Mouse (Mus musculus) stomach, postnatal 0 days (tissue): ENCODE data around the gene Nr0b1.

Source experiments
- CTCF ChIP-seq: IDR thresholded peaks from 2 replicates; pipeline ENCODE4 v1.5.1; 2016; ENCODE audit warnings: antibody characterized with exemption, low read depth, mild to moderate bottlenecking, moderate library complexity
- EP300 ChIP-seq: optimal IDR thresholded peaks from 2 replicates; pipeline ENCODE3; 2016; ENCODE audit warnings: antibody characterized with exemption

DNA sequence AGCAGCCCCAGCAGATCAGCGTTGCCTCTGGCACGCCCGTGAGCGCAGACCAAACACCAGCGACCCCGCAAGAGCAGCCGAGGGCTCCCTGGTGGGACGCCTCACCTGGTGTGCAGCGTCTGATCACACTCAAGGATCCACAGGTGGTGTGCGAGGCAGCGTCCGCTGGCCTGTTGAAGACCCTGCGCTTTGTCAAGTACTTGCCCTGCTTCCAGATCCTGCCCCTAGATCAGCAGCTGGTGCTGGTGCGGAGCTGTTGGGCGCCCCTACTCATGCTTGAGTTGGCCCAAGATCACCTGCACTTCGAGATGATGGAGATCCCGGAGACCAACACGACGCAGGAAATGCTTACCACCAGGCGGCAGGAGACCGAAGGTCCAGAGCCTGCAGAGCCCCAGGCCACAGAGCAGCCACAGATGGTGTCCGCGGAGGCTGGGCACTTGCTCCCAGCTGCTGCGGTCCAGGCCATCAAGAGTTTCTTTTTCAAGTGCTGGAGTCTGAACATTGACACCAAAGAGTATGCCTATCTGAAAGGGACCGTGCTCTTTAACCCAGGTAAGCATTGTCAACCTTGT lies 943 bp downstream of the Nr0b1 start:
- TF ChIP-seq CTCF (peak; percentile 18; the same call in 1 of the 2 replicates), EP300 (no peak)
